Mouse (Mus musculus) heart, embryonic 11.5 days (tissue): ENCODE data around the gene Rhod. TPM values are rescaled to one million over a fixed set of nuclear protein-coding genes. Genes with fewer than 3 reads are reported as not detected.

ENCODE experiments used
- polyA plus RNA-seq: library from polyadenylated mRNA; unstranded; fragments of >200 nt; fragmentation: Nextera tagmentation; extraction: Ambion mirVana; gene quantifications from 2 replicates; pipeline ENCODE4 v1.2.1, GENCODE M21; 2014

The Rhod gene
- polyA plus RNA-seq, 1 experiment from 2014 or later: 28.5 TPM

Other genes starting within 250 kb of the Rhod start
- gene Tbc1d10c, start 248.1 kb downstream of the Rhod start, polyA plus RNA-seq: 1.0 and 1.3 TPM in 2 replicates
- gene Ppp1ca, start 247.4 kb downstream of the Rhod start, polyA plus RNA-seq: 749 and 760 TPM in 2 replicates
- 20.6 and 24.1 TPM in 2 replicates for gene Rad9a, start 237.8 kb downstream of the Rhod start, polyA plus RNA-seq
- 1.2 and 2.5 TPM in 2 replicates for gene Clcf1, start 225.2 kb downstream of the Rhod start, polyA plus RNA-seq
- gene AC109138.7, start 225.1 kb downstream of the Rhod start, polyA plus RNA-seq: not detected in 2 replicates
- gene Pold4, start 207.5 kb downstream of the Rhod start, polyA plus RNA-seq: 17.4 and 19.5 TPM in 2 replicates
- gene Ssh3, start 170.3 kb downstream of the Rhod start, polyA plus RNA-seq: 3.1 and 3.6 TPM in 2 replicates
- gene Ankrd13d, start 156.3 kb downstream of the Rhod start, polyA plus RNA-seq: 2.1 and 2.2 TPM in 2 replicates
- gene Grk2, start 133.2 kb downstream of the Rhod start, polyA plus RNA-seq: 12.0 and 14.2 TPM in 2 replicates
- 34.8 and 44.9 TPM in 2 replicates for gene Kdm2a, start 41.1 kb downstream of the Rhod start, polyA plus RNA-seq
- gene Syt12, start 38.0 kb upstream of the Rhod start, polyA plus RNA-seq: 0.72 and 1.3 TPM in 2 replicates
- not detected in 2 replicates for gene 2010003K11Rik, start 59.2 kb upstream of the Rhod start, polyA plus RNA-seq
- gene Pcx, start 71.0 kb upstream of the Rhod start, polyA plus RNA-seq: 12.8 and 13.9 TPM in 2 replicates
- gene Lrfn4, start 176.2 kb upstream of the Rhod start, polyA plus RNA-seq: 4.7 TPM in 2 replicates
- 39.0 and 39.9 TPM in 2 replicates for gene Rce1, start 186.2 kb upstream of the Rhod start, polyA plus RNA-seq